Mouse (Mus musculus) hindbrain, embryonic 12.5 days (tissue): ENCODE results near the gene Krt86. TPM values are rescaled to one million over a fixed set of nuclear protein-coding genes. Genes with fewer than 3 reads are reported as not detected.
"Not testable (repeated sequence)": the region's sequence is repeated elsewhere in the genome, so short reads cannot be mapped to it uniquely, and the experiment has no call there.

ENCODE experiments used
- ATAC-seq: fragments of 200-750 bp; cut with Nextera tagmentation; 2 replicates; pipeline ENCODE4 v1.8.0; 2017; ENCODE audit warnings: moderate TSS enrichment; ENCODE audit not compliant: low FRiP score
- H3K27ac ChIP-seq: fragments of 300-500 bp; sonication (generic); 2 replicates; pipeline ENCODE4 v1.5.1; 2016; ENCODE audit warnings: mild to moderate bottlenecking
- H3K27me3 ChIP-seq: fragments of 300-500 bp; sonication (generic); 2 replicates; pipeline ENCODE4 v1.6.1; 2016; ENCODE audit warnings: mild to moderate bottlenecking
- H3K36me3 ChIP-seq: fragments of 300-500 bp; sonication (generic); 2 replicates; pipeline ENCODE4 v1.6.1; 2016; ENCODE audit warnings: mild to moderate bottlenecking
- H3K4me1 ChIP-seq: fragments of 300-500 bp; sonication (generic); 2 replicates; pipeline ENCODE4 v1.6.1; 2016
- H3K4me2 ChIP-seq: fragments of 300-500 bp; sonication (generic); replicated peaks from 2 replicates; pipeline ENCODE4 v1.6.1; 2016; ENCODE audit warnings: mild to moderate bottlenecking
- H3K4me3 ChIP-seq: fragments of 300-500 bp; sonication (generic); 2 replicates; pipeline ENCODE4 v1.5.1; 2016; ENCODE audit warnings: mild to moderate bottlenecking
- H3K9ac ChIP-seq: fragments of 300-500 bp; sonication (generic); 2 replicates; pipeline ENCODE4 v1.6.1; 2016; ENCODE audit warnings: mild to moderate bottlenecking, moderate library complexity
- H3K9me3 ChIP-seq: fragments of 300-500 bp; sonication (generic); replicated peaks from 2 replicates; pipeline ENCODE4 v1.6.1; 2016; ENCODE audit warnings: mild to moderate bottlenecking
- WGBS: fragments of 180-500 bp; shearing (Covaris S2); methylation state at CpG from one replicate; pipeline ENCODE4 v1.1.7; 2016; 5-methylcytosine and 5-hydroxymethylcytosine counted together
- polyA plus RNA-seq: library from polyadenylated mRNA; unstranded; fragments of >200 nt; fragmentation: Nextera tagmentation; extraction: Ambion mirVana; gene quantifications from 2 replicates; pipeline ENCODE4 v1.2.1, GENCODE M21; 2016

Krt86 gene
- polyA plus RNA-seq, 1 experiment from 2014 or later = not detected

- Histone ChIP-seq H3K4me3 (no peak overlapping the region), H3K9me3 (no peaks in the 10 kb centered on the region), H3K9ac (no peak overlapping the region), H3K27me3 (0 out of 2 replicates have a peak, but pooled peaks cover 4% of the 10 kb centered on the region), H3K4me2 (no peak overlapping the region), H3K4me1 (no peaks in the 10 kb centered on the region), H3K36me3 (no peaks in the 10 kb centered on the region), H3K27ac (no peak overlapping the region)
- whole genome bisulfite sequencing = 56% methylated on average over 1 of the region's 1 CpGs
- no peak for ATAC-seq
These were observed 20.9 kb downstream of the Krt86 start for GRCm38 (mm10) chr15:101494203-101494602.

GRCm38 (mm10) chr15:101495266-101495665, 22.0 kb downstream of the Krt86 start:
- Histone ChIP-seq H3K27me3 (0 out of 2 replicates have a peak, but pooled peaks cover 4% of the 10 kb centered on the region), H3K4me2 (no peak overlapping the region), H3K4me1 (no peaks in the 10 kb centered on the region), H3K9ac (no peak overlapping the region), H3K9me3 (no peaks in the 10 kb centered on the region), H3K4me3 (no peak overlapping the region), H3K36me3 (no peaks in the 10 kb centered on the region), H3K27ac (no peak overlapping the region)
- 86% methylated on average over 8 of the region's 8 CpGs for WGBS
- no peak for ATAC-seq

GRCm38 (mm10) chr15:101497181-101497580, 23.9 kb downstream of the Krt86 start:
- no peak for ATAC-seq
- no peaks in the 10 kb centered on the region for H3K4me1 ChIP-seq
- no peaks in the 10 kb centered on the region for H3K9me3 ChIP-seq
- no peak overlapping the region for H3K27ac ChIP-seq
- H3K9ac ChIP-seq = no peak overlapping the region
- 47% methylated on average over 2 of the region's 2 CpGs for whole genome bisulfite sequencing
- H3K36me3 ChIP-seq = no peaks in the 10 kb centered on the region
- no peak overlapping the region for H3K4me3 ChIP-seq
- 0 out of 2 replicates have a peak, but pooled peaks cover 4% of the 10 kb centered on the region for H3K27me3 ChIP-seq
- H3K4me2 ChIP-seq = no peak overlapping the region

- no peaks in the 10 kb centered on the region for H3K9me3 ChIP-seq
- H3K4me2 ChIP-seq = no peak overlapping the region
- no peaks in the 10 kb centered on the region for H3K36me3 ChIP-seq
- no peaks in the 10 kb centered on the region for H3K27me3 ChIP-seq
- H3K4me1 ChIP-seq = no peaks in the 10 kb centered on the region
- no peak overlapping the region for H3K9ac ChIP-seq
- WGBS = 60% methylated on average over 14 of the region's 14 CpGs
- ATAC-seq = no peak
- H3K4me3 ChIP-seq = no peak overlapping the region
- H3K27ac ChIP-seq = no peak overlapping the region
These were observed 33.8 kb downstream of the Krt86 start for GRCm38 (mm10) chr15:101506896-101507758.

GRCm38 (mm10) chr15:101508247-101508646, 35.0 kb downstream of the Krt86 start:
- Histone ChIP-seq H3K9ac (no peak overlapping the region), H3K27me3 (no peaks in the 10 kb centered on the region), H3K4me3 (no peak overlapping the region), H3K27ac (no peak overlapping the region), H3K4me1 (no peaks in the 10 kb centered on the region), H3K9me3 (no peaks in the 10 kb centered on the region), H3K36me3 (no peaks in the 10 kb centered on the region), H3K4me2 (no peak overlapping the region)
- ATAC-seq = no peak
- WGBS = 80% methylated on average over 9 of the region's 9 CpGs

GRCm38 (mm10) chr15:101517161-101517560, 43.9 kb downstream of the Krt86 start, which contains the start of gene Gm49425:
Gene Gm49425, minus strand, starts transcription at chr15:101517261.
- H3K4me2 ChIP-seq, H3K27ac ChIP-seq, H3K9ac ChIP-seq, H3K27me3 ChIP-seq, H3K9me3 ChIP-seq, H3K36me3 ChIP-seq, H3K4me3 ChIP-seq, ATAC-seq, H3K4me1 ChIP-seq: not testable (repeated sequence)
- 79% methylated on average over 2 of the region's 2 CpGs for WGBS

- Histone ChIP-seq H3K9ac (no peak overlapping the region), H3K9me3 (no peaks in the 10 kb centered on the region), H3K4me3 (no peak overlapping the region), H3K27me3 (peaks cover 3% of the 10 kb centered on the region; the same call in 1 of the 2 replicates), H3K27ac (no peak overlapping the region), H3K4me2 (no peak overlapping the region), H3K36me3 (no peaks in the 10 kb centered on the region), H3K4me1 (no peaks in the 10 kb centered on the region)
- no peak for ATAC-seq
- WGBS = 19% methylated on average over 2 of the region's 2 CpGs
These were observed 46.5 kb downstream of the Krt86 start for GRCm38 (mm10) chr15:101519792-101520191.

GRCm38 (mm10) chr15:101522556-101523232, 49.4 kb downstream of the Krt86 start:
- Histone ChIP-seq H3K36me3 (no peaks in the 10 kb centered on the region), H3K9me3 (no peaks in the 10 kb centered on the region), H3K4me1 (no peaks in the 10 kb centered on the region), H3K9ac (no peak overlapping the region), H3K4me3 (no peak overlapping the region), H3K27ac (no peak overlapping the region), H3K27me3 (peaks cover 3% of the 10 kb centered on the region; the same call in 1 of the 2 replicates), H3K4me2 (no peak overlapping the region)
- ATAC-seq = no peak
- 72% methylated on average over 4 of the region's 4 CpGs for WGBS

Other genes with a start within 250 kb of the Krt86 start
- gene Grasp, start 249.3 kb upstream of the Krt86 start, polyA plus RNA-seq = 4.8 and 8.2 TPM in 2 replicates
- 4.4 and 5.5 TPM in 2 replicates for gene Nr4a1, start 219.2 kb upstream of the Krt86 start, polyA plus RNA-seq
- gene Atg101, start 189.2 kb upstream of the Krt86 start, polyA plus RNA-seq = 62.0 and 66.5 TPM in 2 replicates
- 0.31 and 0.87 TPM in 2 replicates for gene 6030408B16Rik, start 180.3 kb upstream of the Krt86 start, polyA plus RNA-seq
- gene Krt80, start 103.3 kb upstream of the Krt86 start, polyA plus RNA-seq = 0.14 and 0.21 TPM in 2 replicates
- 8.8 and 10.5 TPM in 2 replicates for gene Krt7, start 62.4 kb upstream of the Krt86 start, polyA plus RNA-seq
- 0.39 and 0.48 TPM in 2 replicates for gene Krt87, start 34.7 kb upstream of the Krt86 start, polyA plus RNA-seq
- gene Krt88, start 25.7 kb upstream of the Krt86 start, polyA plus RNA-seq = not detected in 2 replicates
- gene Krt81, start 9.7 kb upstream of the Krt86 start, polyA plus RNA-seq = not detected in 2 replicates
- gene Krt83, start 18.0 kb downstream of the Krt86 start, polyA plus RNA-seq = not detected in 2 replicates
- not detected in 2 replicates for gene Gm49425, start 43.8 kb downstream of the Krt86 start, polyA plus RNA-seq
- gene Krt84, start 59.3 kb downstream of the Krt86 start, polyA plus RNA-seq = not detected in 2 replicates
- gene Krt82, start 77.2 kb downstream of the Krt86 start, polyA plus RNA-seq = not detected in 2 replicates
- 0.14 and 0.30 TPM in 2 replicates for gene Krt90, start 89.5 kb downstream of the Krt86 start, polyA plus RNA-seq
- gene Krt75, start 100.4 kb downstream of the Krt86 start, polyA plus RNA-seq = 0.08 and 0.18 TPM in 2 replicates
- not detected in 2 replicates for gene Gm5414, start 154.7 kb downstream of the Krt86 start, polyA plus RNA-seq
- not detected in 2 replicates for gene Gm5478, start 173.9 kb downstream of the Krt86 start, polyA plus RNA-seq
- not detected in 2 replicates for gene Krt6b, start 206.8 kb downstream of the Krt86 start, polyA plus RNA-seq
- gene Krt6a, start 220.8 kb downstream of the Krt86 start, polyA plus RNA-seq = not detected in 2 replicates
- 14.1 and 16.6 TPM in 2 replicates for gene Krt5, start 239.4 kb downstream of the Krt86 start, polyA plus RNA-seq